Mouse (Mus musculus): ENCODE data around the gene St7l. TPM values are rescaled to one million over a fixed set of nuclear protein-coding genes. Genes with fewer than 3 reads are reported as not detected.

St7l gene
- polyA plus RNA-seq, 1 experiment from 2014 or later = 30.9 TPM

GRCm38 (mm10) chr3:104818749-104819134 lies 45.1 kb upstream of the St7l start:
- peak overlapping the region; percentile 81 for H3K4me2 ChIP-seq (ENCODE audit: low read length)
- H3K9ac ChIP-seq (ENCODE audit: low read depth, low read length) = no peak overlapping the region; the same call in 1 of the 2 replicates
- ATAC-seq (replicated peaks; ENCODE audit: low FRiP score, low read depth) = no peak; the same call in 1 of the 2 replicates
- peaks cover 17% of the 10 kb centered on the region for H3K4me1 ChIP-seq (replicated peaks; ENCODE audit: insufficient read depth, low read length)
- no peaks in the 10 kb centered on the region for H3K36me3 ChIP-seq (ENCODE audit: insufficient read depth, low read length)
- H3K4me3 ChIP-seq (replicated peaks; ENCODE audit: low read depth, low read length) = peak overlapping the region; percentile 95
- WGBS = 0% methylated on average over 3 of the region's 3 CpGs
- no peak for TF ChIP-seq CTCF (IDR thresholded peaks at IDR 0.05; ENCODE audit: low read depth)
- no peak for DNase-seq (ENCODE audit: low spot score)
- H3K27me3 ChIP-seq (ENCODE audit: insufficient read depth, low read length) = no peaks in the 10 kb centered on the region
- peak overlapping the region; percentile 99 for H3K27ac ChIP-seq
- no peaks in the 10 kb centered on the region for H3K9me3 ChIP-seq (replicated peaks; ENCODE audit: low read length)

DNA sequence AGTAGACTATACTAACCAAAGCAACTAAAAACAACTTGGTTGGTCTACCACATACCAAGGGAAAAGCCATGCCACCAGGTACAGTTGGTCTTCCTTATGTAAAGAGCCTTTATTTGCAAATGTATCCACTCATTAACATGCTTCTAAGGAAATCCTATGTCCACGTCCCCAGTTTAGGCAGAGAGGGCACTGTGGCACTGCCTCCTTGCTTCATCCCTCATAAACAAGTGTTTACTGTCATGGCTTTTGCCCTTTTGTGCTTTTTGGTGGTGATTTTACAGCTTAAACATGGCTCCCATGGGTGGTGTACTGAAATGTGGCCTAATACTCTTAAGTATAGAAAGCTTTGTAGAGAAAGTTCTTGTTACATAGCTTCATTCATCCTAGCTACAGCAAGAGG lies 43.4 kb upstream of the St7l start:
- Histone ChIP-seq H3K4me3 (replicated peaks; ENCODE audit: low read depth, low read length) (no peak overlapping the region), H3K9ac (ENCODE audit: low read depth, low read length) (no peak overlapping the region), H3K27me3 (ENCODE audit: insufficient read depth, low read length) (no peaks in the 10 kb centered on the region), H3K4me2 (ENCODE audit: low read length) (no peak overlapping the region), H3K36me3 (ENCODE audit: insufficient read depth, low read length) (0 out of 2 replicates have a peak, but pooled peaks cover 1% of the 10 kb centered on the region), H3K27ac (no peak overlapping the region), H3K9me3 (replicated peaks; ENCODE audit: low read length) (no peaks in the 10 kb centered on the region), H3K4me1 (replicated peaks; ENCODE audit: insufficient read depth, low read length) (peaks cover 17% of the 10 kb centered on the region)
- ATAC-seq (replicated peaks; ENCODE audit: low FRiP score, low read depth) (no peak), DNase-seq (ENCODE audit: low spot score) (no peak)
- TF ChIP-seq CTCF (IDR thresholded peaks at IDR 0.05; ENCODE audit: low read depth) = no peak
- 58% methylated on average over 1 of the region's 1 CpGs for WGBS

DNA sequence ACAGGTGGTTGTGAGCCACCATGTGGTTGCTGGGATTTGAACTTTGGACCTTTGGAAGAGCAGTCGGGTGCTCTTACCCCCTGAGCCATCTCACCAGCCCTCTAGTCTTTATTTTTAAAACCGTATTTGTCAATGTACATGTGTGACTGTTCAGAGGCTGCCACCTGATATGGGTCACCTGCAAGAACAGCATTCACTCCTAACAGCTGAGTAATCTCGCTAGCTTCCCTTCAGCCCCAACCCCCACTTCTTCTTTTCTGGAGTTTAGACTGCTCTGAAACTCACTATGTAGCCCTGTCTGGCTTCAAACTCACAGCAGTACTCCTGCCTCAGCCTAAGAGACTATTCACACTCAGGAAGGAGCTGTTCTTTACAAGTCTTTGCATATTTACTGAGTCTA lies 41.4 kb upstream of the St7l start:
- Histone ChIP-seq H3K27me3 (ENCODE audit: insufficient read depth, low read length) (no peaks in the 10 kb centered on the region), H3K9me3 (replicated peaks; ENCODE audit: low read length) (no peaks in the 10 kb centered on the region), H3K4me1 (replicated peaks; ENCODE audit: insufficient read depth, low read length) (peaks cover 9% of the 10 kb centered on the region; the same call in 1 of the 2 replicates), H3K4me2 (ENCODE audit: low read length) (no peak overlapping the region), H3K36me3 (ENCODE audit: insufficient read depth, low read length) (0 out of 2 replicates have a peak, but pooled peaks cover 7% of the 10 kb centered on the region), H3K4me3 (replicated peaks; ENCODE audit: low read depth, low read length) (no peak overlapping the region), H3K9ac (ENCODE audit: low read depth, low read length) (no peak overlapping the region), H3K27ac (no peak overlapping the region)
- no peak for ATAC-seq (replicated peaks; ENCODE audit: low FRiP score, low read depth)
- WGBS = 71% methylated on average over 3 of the region's 3 CpGs
- DNase-seq (ENCODE audit: low spot score) = no peak
- TF ChIP-seq CTCF (IDR thresholded peaks at IDR 0.05; ENCODE audit: low read depth) = no peak

DNA sequence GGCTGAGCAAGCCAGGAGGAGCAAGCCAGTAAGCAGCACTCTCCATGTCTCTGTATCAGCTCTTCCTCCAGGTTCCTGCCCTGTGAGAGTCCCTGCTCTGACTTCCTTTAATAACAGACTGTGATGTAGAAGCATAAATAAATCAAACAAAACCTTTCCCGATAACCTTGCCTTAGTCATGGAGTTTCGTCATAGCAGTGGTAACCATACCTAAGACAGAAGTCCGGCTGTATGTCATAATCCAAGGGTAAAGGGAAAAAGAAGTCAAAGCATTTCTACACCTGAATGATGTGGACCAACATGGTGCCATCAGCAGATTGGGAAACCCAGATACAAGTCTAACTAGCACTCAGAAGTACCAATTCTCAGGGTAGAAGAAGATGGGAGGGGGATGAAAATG lies 28.0 kb upstream of the St7l start:
- H3K9ac ChIP-seq (ENCODE audit: low read depth, low read length) = no peak overlapping the region
- WGBS = 94% methylated on average over 3 of the region's 3 CpGs
- no peak overlapping the region for H3K27ac ChIP-seq
- no peaks in the 10 kb centered on the region for H3K27me3 ChIP-seq (ENCODE audit: insufficient read depth, low read length)
- DNase-seq (ENCODE audit: low spot score) (no peak), ATAC-seq (replicated peaks; ENCODE audit: low FRiP score, low read depth) (no peak)
- H3K36me3 ChIP-seq (ENCODE audit: insufficient read depth, low read length) = peaks cover 29% of the 10 kb centered on the region
- no peak overlapping the region for H3K4me3 ChIP-seq (replicated peaks; ENCODE audit: low read depth, low read length)
- no peak overlapping the region for H3K4me2 ChIP-seq (ENCODE audit: low read length)
- H3K4me1 ChIP-seq (replicated peaks; ENCODE audit: insufficient read depth, low read length) = no peaks in the 10 kb centered on the region
- no peaks in the 10 kb centered on the region for H3K9me3 ChIP-seq (replicated peaks; ENCODE audit: low read length)
- TF ChIP-seq CTCF (IDR thresholded peaks at IDR 0.05; ENCODE audit: low read depth) = no peak

- H3K36me3 ChIP-seq (ENCODE audit: insufficient read depth, low read length) = peaks cover 22% of the 10 kb centered on the region; the same call in 1 of the 2 replicates
Measured at GRCm38 (mm10) chr3:104841049-104841448, 22.8 kb upstream of the St7l start.

GRCm38 (mm10) chr3:104846601-104847000 lies 17.2 kb upstream of the St7l start:
- H3K27ac ChIP-seq = no peak overlapping the region
- H3K4me2 ChIP-seq (ENCODE audit: low read length) = no peak overlapping the region
- no peak overlapping the region for H3K9ac ChIP-seq (ENCODE audit: low read depth, low read length)
- TF ChIP-seq CTCF (IDR thresholded peaks at IDR 0.05; ENCODE audit: low read depth) = no peak
- no peaks in the 10 kb centered on the region for H3K9me3 ChIP-seq (replicated peaks; ENCODE audit: low read length)
- H3K36me3 ChIP-seq (ENCODE audit: insufficient read depth, low read length) = peaks cover 14% of the 10 kb centered on the region; the same call in 1 of the 2 replicates
- 90% methylated on average over 4 of the region's 4 CpGs for WGBS
- no peak for ATAC-seq (replicated peaks; ENCODE audit: low FRiP score, low read depth)
- no peak for DNase-seq (ENCODE audit: low spot score)
- H3K4me3 ChIP-seq (replicated peaks; ENCODE audit: low read depth, low read length) = no peak overlapping the region
- H3K4me1 ChIP-seq (replicated peaks; ENCODE audit: insufficient read depth, low read length) = no peaks in the 10 kb centered on the region
- no peaks in the 10 kb centered on the region for H3K27me3 ChIP-seq (ENCODE audit: insufficient read depth, low read length)

More at GRCm38 (mm10) chr3:104841049-104841448, 22.8 kb upstream of the St7l start:
- 96% methylated on average over 5 of the region's 5 CpGs for WGBS
- no peaks in the 10 kb centered on the region for H3K27me3 ChIP-seq (ENCODE audit: insufficient read depth, low read length)
- no peak for TF ChIP-seq CTCF (IDR thresholded peaks at IDR 0.05; ENCODE audit: low read depth)
- no peak for DNase-seq (ENCODE audit: low spot score)
- no peak overlapping the region for H3K4me3 ChIP-seq (replicated peaks; ENCODE audit: low read depth, low read length)
- no peaks in the 10 kb centered on the region for H3K9me3 ChIP-seq (replicated peaks; ENCODE audit: low read length)
- H3K9ac ChIP-seq (ENCODE audit: low read depth, low read length) = no peak overlapping the region
- H3K4me2 ChIP-seq (ENCODE audit: low read length) = no peak overlapping the region
- H3K27ac ChIP-seq = no peak overlapping the region
- ATAC-seq (replicated peaks; ENCODE audit: low FRiP score, low read depth) = no peak
- no peaks in the 10 kb centered on the region for H3K4me1 ChIP-seq (replicated peaks; ENCODE audit: insufficient read depth, low read length)

DNA sequence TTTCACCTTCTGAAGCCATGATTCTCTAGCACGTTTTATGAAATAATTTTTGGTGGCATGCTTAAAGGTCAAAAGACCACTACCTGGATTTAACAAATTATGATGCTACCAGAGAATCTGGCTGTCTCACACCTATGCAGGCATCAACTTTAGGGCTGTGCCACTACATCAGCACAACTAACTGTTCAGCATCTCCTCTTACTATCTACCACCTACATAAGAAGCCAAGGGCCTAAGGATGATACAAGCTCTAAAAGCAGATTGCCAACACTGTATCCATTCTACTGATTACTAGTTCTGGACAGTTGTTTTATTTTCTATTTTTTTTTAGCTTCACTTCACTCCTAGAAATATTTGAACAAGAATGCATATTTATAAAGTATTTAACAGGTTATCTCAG lies 9.3 kb upstream of the St7l start:
- H3K27ac ChIP-seq = no peak overlapping the region
- 100% methylated on average over 1 of the region's 1 CpGs for WGBS
- H3K9me3 ChIP-seq (replicated peaks; ENCODE audit: low read length) = no peaks in the 10 kb centered on the region
- H3K9ac ChIP-seq (ENCODE audit: low read depth, low read length) = no peak overlapping the region
- H3K36me3 ChIP-seq (ENCODE audit: insufficient read depth, low read length) = no peaks in the 10 kb centered on the region
- no peak overlapping the region for H3K4me3 ChIP-seq (replicated peaks; ENCODE audit: low read depth, low read length)
- H3K4me1 ChIP-seq (replicated peaks; ENCODE audit: insufficient read depth, low read length) = peaks cover 5% of the 10 kb centered on the region; the same call in 1 of the 2 replicates
- no peak for ATAC-seq (replicated peaks; ENCODE audit: low FRiP score, low read depth)
- no peaks in the 10 kb centered on the region for H3K27me3 ChIP-seq (ENCODE audit: insufficient read depth, low read length)
- H3K4me2 ChIP-seq (ENCODE audit: low read length) = no peak overlapping the region
- TF ChIP-seq CTCF (IDR thresholded peaks at IDR 0.05; ENCODE audit: low read depth) = no peak
- no peak for DNase-seq (ENCODE audit: low spot score)
